Mouse (Mus musculus): Measurements from ENCODE around the gene Hoga1. TPM values are rescaled to one million over a fixed set of nuclear protein-coding genes. Genes with fewer than 3 reads are reported as not detected.
"Not testable (repeated sequence)": the region's sequence is repeated elsewhere in the genome, so short reads cannot be mapped to it uniquely, and the experiment has no call there.

The Hoga1 gene
- polyA plus RNA-seq, 1 experiment from 2014 or later: 1.2 TPM

GRCm38 (mm10) chr19:42072802-42073201 lies 27.4 kb downstream of the Hoga1 start:
- no peak for DNase-seq (ENCODE audit: low spot score, missing footprints)
- H3K9ac ChIP-seq (ENCODE audit: low read length): no peak overlapping the region
- WGBS: 79% methylated on average over 7 of the region's 7 CpGs
- H3K4me2 ChIP-seq: no peak overlapping the region
- no peaks in the 10 kb centered on the region for H3K27me3 ChIP-seq (ENCODE audit: control insufficient read depth, insufficient read depth, low read length)
- H3K4me3 ChIP-seq (ENCODE audit: low read depth, low read length): no peak overlapping the region
- ATAC-seq (ENCODE audit: low FRiP score): no peak
- no peaks in the 10 kb centered on the region for H3K4me1 ChIP-seq (ENCODE audit: control insufficient read depth, insufficient read depth, low read length)
- H3K9me3 ChIP-seq (ENCODE audit: control insufficient read depth, low read length): no peaks in the 10 kb centered on the region
- H3K27ac ChIP-seq (ENCODE audit: low read depth, low read length): no peak overlapping the region
- peaks cover 8% of the 10 kb centered on the region; the same call in 1 of the 2 replicates for H3K36me3 ChIP-seq (ENCODE audit: control insufficient read depth, insufficient read depth, low read length)

GRCm38 (mm10) chr19:42075051-42075450 lies 29.6 kb downstream of the Hoga1 start:
- Histone ChIP-seq H3K27ac (ENCODE audit: low read depth, low read length) (no peak overlapping the region), H3K9me3 (ENCODE audit: control insufficient read depth, low read length) (no peaks in the 10 kb centered on the region), H3K4me2 (no peak overlapping the region), H3K4me1 (ENCODE audit: control insufficient read depth, insufficient read depth, low read length) (no peaks in the 10 kb centered on the region), H3K4me3 (ENCODE audit: low read depth, low read length) (no peak overlapping the region), H3K9ac (ENCODE audit: low read length) (no peak overlapping the region), H3K36me3 (ENCODE audit: control insufficient read depth, insufficient read depth, low read length) (peaks cover 8% of the 10 kb centered on the region; the same call in 1 of the 2 replicates), H3K27me3 (ENCODE audit: control insufficient read depth, insufficient read depth, low read length) (no peaks in the 10 kb centered on the region)
- DNase-seq (ENCODE audit: low spot score, missing footprints) (peak; percentile 19), ATAC-seq (ENCODE audit: low FRiP score) (no peak)
- WGBS: 90% methylated on average over 2 of the region's 2 CpGs

GRCm38 (mm10) chr19:42075992-42076391 lies 30.6 kb downstream of the Hoga1 start:
- no peak overlapping the region for H3K9ac ChIP-seq (ENCODE audit: low read length)
- H3K27ac ChIP-seq (ENCODE audit: low read depth, low read length): no peak overlapping the region
- H3K27me3 ChIP-seq (ENCODE audit: control insufficient read depth, insufficient read depth, low read length): no peaks in the 10 kb centered on the region
- peaks cover 8% of the 10 kb centered on the region; the same call in 1 of the 2 replicates for H3K36me3 ChIP-seq (ENCODE audit: control insufficient read depth, insufficient read depth, low read length)
- DNase-seq (ENCODE audit: low spot score, missing footprints) (peak; percentile 60), ATAC-seq (ENCODE audit: low FRiP score) (no peak)
- H3K9me3 ChIP-seq (ENCODE audit: control insufficient read depth, low read length): no peaks in the 10 kb centered on the region
- H3K4me2 ChIP-seq: no peak overlapping the region
- WGBS: 89% methylated on average over 16 of the region's 16 CpGs
- H3K4me1 ChIP-seq (ENCODE audit: control insufficient read depth, insufficient read depth, low read length): no peaks in the 10 kb centered on the region
- no peak overlapping the region for H3K4me3 ChIP-seq (ENCODE audit: low read depth, low read length)

- no peak for ATAC-seq (ENCODE audit: low FRiP score)
- no peak overlapping the region for H3K4me2 ChIP-seq
- no peak overlapping the region for H3K9ac ChIP-seq (ENCODE audit: low read length)
- H3K4me1 ChIP-seq (ENCODE audit: control insufficient read depth, insufficient read depth, low read length): no peaks in the 10 kb centered on the region
- peaks cover 8% of the 10 kb centered on the region; the same call in 1 of the 2 replicates for H3K36me3 ChIP-seq (ENCODE audit: control insufficient read depth, insufficient read depth, low read length)
- H3K27me3 ChIP-seq (ENCODE audit: control insufficient read depth, insufficient read depth, low read length): no peaks in the 10 kb centered on the region
- no peaks in the 10 kb centered on the region for H3K9me3 ChIP-seq (ENCODE audit: control insufficient read depth, low read length)
- no peak overlapping the region for H3K4me3 ChIP-seq (ENCODE audit: low read depth, low read length)
- DNase-seq (ENCODE audit: low spot score, missing footprints): no peak
- 94% methylated on average over 8 of the region's 8 CpGs for WGBS
- no peak overlapping the region for H3K27ac ChIP-seq (ENCODE audit: low read depth, low read length)
Measured at GRCm38 (mm10) chr19:42078566-42078965, 33.2 kb downstream of the Hoga1 start.

- no peak overlapping the region for H3K4me2 ChIP-seq
- WGBS: 94% methylated on average over 12 of the region's 12 CpGs
- H3K4me3 ChIP-seq (ENCODE audit: low read depth, low read length): no peak overlapping the region
- no peak overlapping the region for H3K27ac ChIP-seq (ENCODE audit: low read depth, low read length)
- H3K36me3 ChIP-seq (ENCODE audit: control insufficient read depth, insufficient read depth, low read length): peaks cover 8% of the 10 kb centered on the region; the same call in 1 of the 2 replicates
- DNase-seq (ENCODE audit: low spot score, missing footprints): no peak
- no peak overlapping the region for H3K9ac ChIP-seq (ENCODE audit: low read length)
- ATAC-seq (ENCODE audit: low FRiP score): no peak
- no peaks in the 10 kb centered on the region for H3K27me3 ChIP-seq (ENCODE audit: control insufficient read depth, insufficient read depth, low read length)
- no peaks in the 10 kb centered on the region for H3K4me1 ChIP-seq (ENCODE audit: control insufficient read depth, insufficient read depth, low read length)
- no peaks in the 10 kb centered on the region for H3K9me3 ChIP-seq (ENCODE audit: control insufficient read depth, low read length)
Measured at GRCm38 (mm10) chr19:42079006-42079405, 33.6 kb downstream of the Hoga1 start.

GRCm38 (mm10) chr19:42079950-42080349 lies 34.5 kb downstream of the Hoga1 start:
- Histone ChIP-seq H3K4me1 (ENCODE audit: control insufficient read depth, insufficient read depth, low read length) (no peaks in the 10 kb centered on the region), H3K27me3 (ENCODE audit: control insufficient read depth, insufficient read depth, low read length) (no peaks in the 10 kb centered on the region), H3K9me3 (ENCODE audit: control insufficient read depth, low read length) (no peaks in the 10 kb centered on the region), H3K27ac (ENCODE audit: low read depth, low read length) (no peak overlapping the region), H3K4me2 (no peak overlapping the region), H3K9ac (ENCODE audit: low read length) (no peak overlapping the region), H3K36me3 (ENCODE audit: control insufficient read depth, insufficient read depth, low read length) (peaks cover 8% of the 10 kb centered on the region; the same call in 1 of the 2 replicates), H3K4me3 (ENCODE audit: low read depth, low read length) (no peak overlapping the region)
- DNase-seq (ENCODE audit: low spot score, missing footprints) (no peak), ATAC-seq (ENCODE audit: low FRiP score) (no peak)
- 76% methylated on average over 5 of the region's 5 CpGs for WGBS

GRCm38 (mm10) chr19:42080469-42080868 lies 35.1 kb downstream of the Hoga1 start:
- peaks cover 1% of the 10 kb centered on the region; the same call in 1 of the 2 replicates for H3K4me1 ChIP-seq (ENCODE audit: control insufficient read depth, insufficient read depth, low read length)
- peaks cover 6% of the 10 kb centered on the region; the same call in 1 of the 2 replicates for H3K36me3 ChIP-seq (ENCODE audit: control insufficient read depth, insufficient read depth, low read length)
- H3K9me3 ChIP-seq (ENCODE audit: control insufficient read depth, low read length): no peaks in the 10 kb centered on the region
- no peak overlapping the region for H3K4me3 ChIP-seq (ENCODE audit: low read depth, low read length)
- ATAC-seq (ENCODE audit: low FRiP score): no peak
- no peak overlapping the region for H3K27ac ChIP-seq (ENCODE audit: low read depth, low read length)
- H3K27me3 ChIP-seq (ENCODE audit: control insufficient read depth, insufficient read depth, low read length): no peaks in the 10 kb centered on the region
- no peak for DNase-seq (ENCODE audit: low spot score, missing footprints)
- WGBS: 80% methylated on average over 11 of the region's 11 CpGs
- H3K9ac ChIP-seq (ENCODE audit: low read length): no peak overlapping the region
- no peak overlapping the region for H3K4me2 ChIP-seq

- not testable (repeated sequence) for ATAC-seq (ENCODE audit: low FRiP score); H3K4me2 ChIP-seq; H3K27ac ChIP-seq (ENCODE audit: low read depth, low read length); H3K36me3 ChIP-seq (ENCODE audit: control insufficient read depth, insufficient read depth, low read length); H3K27me3 ChIP-seq (ENCODE audit: control insufficient read depth, insufficient read depth, low read length); H3K4me1 ChIP-seq (ENCODE audit: control insufficient read depth, insufficient read depth, low read length); H3K9me3 ChIP-seq (ENCODE audit: control insufficient read depth, low read length); H3K4me3 ChIP-seq (ENCODE audit: low read depth, low read length); H3K9ac ChIP-seq (ENCODE audit: low read length); DNase-seq (ENCODE audit: low spot score, missing footprints)
- 92% methylated on average over 5 of the region's 5 CpGs for WGBS
Measured at GRCm38 (mm10) chr19:42081613-42082012, 36.2 kb downstream of the Hoga1 start.

GRCm38 (mm10) chr19:42085690-42086089 lies 40.3 kb downstream of the Hoga1 start:
- ATAC-seq (ENCODE audit: low FRiP score): no peak
- DNase-seq (ENCODE audit: low spot score, missing footprints): peak; percentile 86
- H3K36me3 ChIP-seq (ENCODE audit: control insufficient read depth, insufficient read depth, low read length): no peaks in the 10 kb centered on the region
- 5% methylated on average over 10 of the region's 10 CpGs for WGBS
- H3K27ac ChIP-seq (ENCODE audit: low read depth, low read length): peak overlapping the region; percentile 45; the same call in 1 of the 2 replicates
- peak overlapping the region; percentile 74 for H3K4me3 ChIP-seq (ENCODE audit: low read depth, low read length)
- H3K4me1 ChIP-seq (ENCODE audit: control insufficient read depth, insufficient read depth, low read length): peaks cover 7% of the 10 kb centered on the region; the same call in 1 of the 2 replicates
- no peaks in the 10 kb centered on the region for H3K27me3 ChIP-seq (ENCODE audit: control insufficient read depth, insufficient read depth, low read length)
- H3K9ac ChIP-seq (ENCODE audit: low read length): peak overlapping the region; percentile 85
- no peaks in the 10 kb centered on the region for H3K9me3 ChIP-seq (ENCODE audit: control insufficient read depth, low read length)
- peak overlapping the region; percentile 90 for H3K4me2 ChIP-seq
